Mouse (Mus musculus) megakaryocyte, embryonic 14.5 days (primary cell): ENCODE data around the gene Apoc4.

Experiments used
- FLI1 ChIP-seq: IDR thresholded peaks from 2 replicates; pipeline ENCODE4 v1.6.1; 2012; ENCODE audit warnings: low read length, inconsistent platforms, mixed read lengths
- GATA1 ChIP-seq: IDR thresholded peaks from 3 replicates; pipeline ENCODE4 v1.6.1; 2012; ENCODE audit warnings: mixed read lengths, low read length, inconsistent platforms, borderline replicate concordance

DNA sequence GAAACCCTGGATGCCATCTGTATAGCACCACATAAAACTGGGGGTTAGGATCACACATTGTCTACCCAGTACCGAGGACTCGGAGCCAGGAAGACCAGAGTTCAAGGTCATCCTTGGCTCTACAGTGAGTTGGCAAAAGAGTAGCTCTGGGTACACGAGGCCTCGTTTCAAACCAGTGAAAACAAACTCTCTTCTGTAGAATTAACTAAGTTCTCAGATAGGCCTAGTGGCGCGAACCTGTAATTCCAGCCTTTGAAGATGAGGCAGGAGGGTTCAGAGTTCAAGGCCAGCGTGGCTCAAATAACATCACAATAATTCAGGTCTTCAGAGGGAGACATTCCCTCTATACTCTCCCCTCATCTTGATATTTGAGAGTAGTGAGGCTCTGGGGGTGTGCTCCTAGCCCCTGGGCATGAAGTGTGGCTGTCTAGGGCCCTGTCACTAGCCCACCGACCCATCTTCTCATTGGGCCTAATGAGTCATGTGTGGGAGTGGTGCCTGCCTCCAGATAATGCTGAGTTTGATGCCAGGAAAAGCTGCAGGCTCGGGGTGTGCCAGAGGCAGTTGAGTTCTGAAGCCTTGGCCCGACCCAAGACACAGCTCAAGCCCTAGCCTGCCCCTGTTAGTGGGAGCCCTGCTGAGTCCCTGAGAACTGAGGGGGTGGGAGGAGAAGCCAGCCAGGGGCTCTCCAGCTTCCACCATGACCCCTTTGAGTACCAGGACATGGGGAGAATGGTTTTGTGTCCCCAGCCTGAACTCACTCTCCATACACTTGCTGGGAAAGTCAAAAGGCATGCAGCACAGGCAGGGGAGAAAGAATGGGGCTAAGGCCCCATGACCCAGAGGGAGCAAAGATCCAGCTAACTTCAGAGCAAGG is 13.3 kb upstream of the Apoc4 start:
- no peak for TF ChIP-seq GATA1
- TF ChIP-seq FLI1: no peak
